Mouse (Mus musculus) right cerebral cortex, adult 18-20 months (tissue): Measurements from ENCODE around the gene Orm3.
A peak's percentile ranks its signal among the peaks of the same experiment; 100 is the strongest.

Experiments
- DNase-seq: peaks from one replicate; pipeline ENCODE4 v3.0.0; 2022; ENCODE audit warnings: mixed read lengths

Gene Orm3

GRCm38 (mm10) chr4:63355877-63356665 lies at the start of gene Orm3:
Gene Orm3 (plus strand): TSS chr4:63356162.
- DNase-seq = no peak

GRCm38 (mm10) chr4:63307175-63308062 lies 48.5 kb upstream of the Orm3 start:
- DNase-seq = peak; percentile 86

GRCm38 (mm10) chr4:63308316-63308715 lies 47.6 kb upstream of the Orm3 start:
- no peak for DNase-seq

DNA sequence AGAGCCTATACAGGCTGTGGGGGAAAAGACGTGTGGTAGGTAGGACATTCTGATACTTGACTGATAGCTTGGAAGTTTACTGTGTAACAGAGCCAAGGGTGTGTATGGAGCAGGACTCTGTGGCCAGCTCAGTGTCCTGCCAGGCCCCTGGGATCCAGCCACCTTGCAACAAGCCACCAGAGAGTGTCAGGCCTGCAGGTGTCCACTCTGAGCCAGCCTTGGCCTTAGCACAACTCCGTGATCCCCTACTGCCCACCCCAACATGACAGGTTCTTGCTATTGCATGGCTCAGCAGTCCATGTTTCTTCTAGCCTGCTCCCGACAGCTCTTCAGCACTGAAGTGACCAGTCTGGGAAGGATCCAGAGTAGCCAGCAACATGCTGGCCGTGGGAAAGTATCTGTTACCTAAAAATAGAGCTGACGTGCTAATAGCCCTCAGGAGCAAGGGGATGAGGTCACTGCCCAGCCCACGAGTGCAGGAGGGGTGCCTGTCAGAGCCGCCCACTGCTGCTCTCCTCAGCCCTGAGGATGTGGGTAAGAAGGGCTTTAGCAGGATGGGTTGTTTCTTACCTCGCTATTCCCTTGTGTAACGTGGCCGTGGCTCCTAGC lies 45.6 kb upstream of the Orm3 start:
- DNase-seq = no peak

- no peak for DNase-seq
Observed at GRCm38 (mm10) chr4:63311426-63311825, 44.5 kb upstream of the Orm3 start.

GRCm38 (mm10) chr4:63314063-63314462 lies 41.9 kb upstream of the Orm3 start:
- no peak for DNase-seq

DNA sequence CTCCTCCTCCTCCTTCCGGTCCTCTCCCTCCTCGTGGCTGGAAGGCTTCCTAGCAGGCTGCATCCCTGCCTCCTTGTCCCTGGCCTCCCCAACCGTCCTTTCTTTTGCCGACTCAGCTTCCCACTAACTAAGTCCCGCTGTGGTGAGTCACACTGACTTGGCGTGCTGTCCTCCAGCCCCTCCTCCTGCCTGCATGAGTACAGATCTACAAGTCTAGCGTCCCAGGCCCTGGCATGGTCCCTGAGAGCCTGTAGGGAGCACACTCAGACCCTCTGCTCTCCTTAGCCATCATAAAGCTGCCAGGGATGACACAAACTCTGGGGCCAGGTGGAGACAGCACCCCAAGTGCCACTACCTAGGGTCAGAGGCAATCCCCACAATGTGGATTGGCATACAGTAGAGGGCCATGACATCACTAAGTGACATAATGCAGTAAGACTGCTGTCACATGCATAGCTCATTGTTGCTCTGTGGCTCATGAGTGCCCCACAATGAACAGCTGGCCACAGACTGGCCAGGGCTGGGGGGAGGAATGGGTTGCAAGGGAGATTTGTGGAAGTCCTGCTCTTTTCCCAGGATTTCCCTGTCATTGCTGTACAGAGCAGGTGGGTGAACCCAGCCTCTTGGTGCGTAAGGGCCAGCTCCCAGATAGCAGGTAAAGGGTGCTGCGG lies 39.8 kb upstream of the Orm3 start:
- DNase-seq = peak; percentile 42

DNA sequence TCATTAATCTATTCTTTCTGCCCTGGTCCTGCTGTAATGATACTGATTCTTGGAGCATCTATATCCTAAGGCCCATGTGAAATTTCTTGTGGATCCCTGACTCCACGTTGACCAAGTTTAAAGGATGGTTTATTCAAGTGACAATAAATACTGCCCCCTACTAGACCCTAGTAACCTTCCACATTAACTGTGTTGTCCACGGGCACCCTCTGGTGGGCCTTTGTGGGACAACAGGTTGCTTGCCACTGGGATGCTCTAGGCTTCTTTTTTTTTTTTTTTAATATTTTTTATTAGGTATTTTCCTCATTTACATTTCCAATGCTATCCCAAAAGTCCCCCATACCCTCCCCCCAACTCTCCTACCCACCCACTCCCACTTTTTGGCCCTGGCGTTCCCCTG lies 36.4 kb upstream of the Orm3 start:
- peak; percentile 29 for DNase-seq

DNA sequence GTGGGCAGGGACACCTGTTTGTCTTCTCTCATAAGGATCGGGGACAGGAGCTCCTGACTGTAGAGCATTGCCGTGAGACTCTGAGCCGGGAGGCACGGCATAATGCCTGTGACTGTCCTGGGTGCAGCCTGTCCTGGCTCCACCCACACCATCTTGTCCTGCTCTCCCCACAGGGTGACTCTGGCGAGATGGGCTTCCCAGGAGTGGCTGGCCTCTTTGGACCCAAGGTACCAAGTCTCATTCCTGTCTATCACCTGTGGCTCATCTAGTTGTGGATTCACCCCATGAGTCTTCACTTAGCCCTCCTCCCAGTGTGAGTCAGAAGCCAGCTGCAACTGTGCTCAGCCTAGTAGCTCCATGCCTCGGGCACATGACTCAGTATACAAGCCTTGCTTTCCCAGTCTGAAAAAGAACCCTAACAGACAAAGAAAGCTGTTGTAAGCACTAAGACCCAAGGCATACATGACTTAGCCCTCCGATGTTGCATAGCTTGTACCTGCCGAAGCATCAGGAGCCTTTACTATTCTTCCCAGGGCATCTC lies 32.6 kb upstream of the Orm3 start:
- no peak for DNase-seq

- DNase-seq = no peak
Observed at GRCm38 (mm10) chr4:63333403-63333802, 22.6 kb upstream of the Orm3 start.

DNA sequence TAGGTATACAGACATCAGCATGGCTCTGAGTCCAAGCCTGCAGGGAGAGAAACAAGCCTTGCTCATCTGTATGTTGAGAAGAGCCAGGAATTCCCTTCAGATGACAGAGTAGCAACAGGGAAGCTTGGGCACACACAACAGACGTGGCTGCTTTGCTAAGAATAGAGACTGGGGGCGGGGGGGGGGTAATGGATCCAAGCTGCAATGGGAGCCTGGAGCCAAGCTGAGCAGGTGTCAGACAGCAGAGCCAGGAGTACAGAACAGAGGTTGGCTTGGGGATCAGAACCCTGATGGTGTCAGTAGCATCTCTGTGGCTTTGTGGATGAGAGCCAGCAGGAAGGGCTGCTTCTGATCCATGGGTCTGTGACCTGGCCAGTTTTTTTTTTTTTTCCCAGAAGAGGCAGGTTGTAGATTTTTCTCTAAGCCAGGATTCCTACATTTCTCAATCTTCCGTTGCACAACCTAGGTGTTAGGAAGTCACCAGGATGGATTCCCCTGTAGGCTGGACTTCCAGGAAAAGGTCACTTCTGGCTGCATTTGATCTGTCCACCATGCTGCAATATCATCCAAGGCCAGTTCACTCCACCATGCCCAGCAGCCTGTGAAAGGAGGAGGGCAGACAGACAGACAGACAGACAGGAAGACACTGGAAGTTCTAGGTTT lies 17.4 kb upstream of the Orm3 start:
- DNase-seq = no peak

DNA sequence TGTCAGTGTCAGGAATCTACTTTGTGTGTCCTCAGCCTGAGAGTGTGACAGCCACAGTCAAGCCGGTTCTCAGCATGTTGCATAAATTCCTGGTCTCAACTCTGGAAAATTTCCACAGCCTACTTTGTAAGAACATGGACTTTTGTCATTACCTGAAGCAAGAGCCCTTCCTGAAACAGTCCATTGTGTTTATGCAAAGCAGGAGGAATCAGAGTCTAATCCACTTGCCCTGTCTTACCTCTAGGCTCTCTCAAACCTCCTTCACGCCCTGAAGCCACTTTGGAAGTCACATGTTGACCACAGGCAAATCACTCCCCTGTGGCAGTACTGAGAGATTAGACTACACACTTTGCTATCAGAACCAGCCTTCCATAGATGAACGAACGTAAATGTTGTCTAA lies 13.5 kb upstream of the Orm3 start:
- no peak for DNase-seq

DNA sequence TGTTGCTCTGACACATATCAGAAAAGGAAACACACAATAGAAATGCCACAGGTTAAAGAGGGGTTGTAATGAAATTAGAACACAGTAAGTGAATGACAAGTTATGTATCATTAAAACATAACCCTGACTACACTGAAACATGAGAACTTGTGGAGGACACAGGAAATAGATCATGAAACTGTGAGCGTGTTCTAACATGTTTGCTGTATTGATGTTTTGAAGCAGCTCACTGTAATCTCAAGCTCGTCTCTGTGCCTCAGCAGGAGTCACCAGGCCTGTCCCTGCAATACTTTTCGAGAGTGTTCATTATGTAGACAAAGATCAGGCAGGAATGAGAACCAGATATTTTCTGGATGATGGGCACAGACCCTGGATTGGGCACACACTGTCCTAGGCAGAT lies 12.4 kb upstream of the Orm3 start:
- DNase-seq = no peak

GRCm38 (mm10) chr4:63344295-63344694 lies 11.7 kb upstream of the Orm3 start, which contains the start of gene Orm1:
Gene Orm1 (plus strand): TSS chr4:63344560.
- DNase-seq = no peak

DNA sequence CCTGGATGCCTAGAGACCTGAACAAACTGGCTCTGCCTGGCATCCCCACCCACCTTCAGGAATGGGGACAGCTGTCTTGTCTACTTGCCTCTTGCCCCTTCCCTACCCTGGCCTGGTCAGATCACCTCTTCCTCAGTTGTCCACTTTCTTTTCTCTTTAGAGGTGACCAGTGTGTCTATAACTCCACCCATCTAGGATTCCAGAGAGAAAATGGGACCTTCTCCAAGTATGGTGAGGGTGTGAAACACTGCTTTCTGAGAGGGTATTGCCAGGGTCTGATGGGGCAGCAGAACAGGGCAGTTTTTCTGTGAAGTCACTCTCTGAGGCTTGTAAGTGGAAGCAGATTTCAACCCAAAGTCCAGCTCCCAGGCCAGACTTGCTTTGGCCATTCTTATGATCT lies 10.7 kb upstream of the Orm3 start:
- DNase-seq = no peak

DNA sequence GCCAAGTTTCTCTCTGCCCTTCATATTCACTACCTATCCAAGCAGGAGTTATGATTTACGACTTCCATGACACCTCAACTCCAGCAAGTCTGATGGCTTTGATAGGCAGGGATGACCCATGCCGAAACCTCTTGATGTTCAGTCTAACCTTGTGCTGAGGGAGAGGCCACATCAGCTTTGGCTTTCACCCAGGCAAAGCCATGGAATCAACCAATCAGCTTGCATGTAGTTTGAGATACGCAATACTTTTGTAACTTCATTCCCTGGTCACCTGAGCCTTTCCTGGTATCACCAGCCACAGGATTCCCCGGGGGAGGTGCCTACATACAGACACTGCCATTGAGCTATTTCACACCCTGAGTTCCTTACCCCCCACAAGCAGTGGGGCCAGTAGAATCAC lies 9.3 kb upstream of the Orm3 start:
- DNase-seq = no peak

DNA sequence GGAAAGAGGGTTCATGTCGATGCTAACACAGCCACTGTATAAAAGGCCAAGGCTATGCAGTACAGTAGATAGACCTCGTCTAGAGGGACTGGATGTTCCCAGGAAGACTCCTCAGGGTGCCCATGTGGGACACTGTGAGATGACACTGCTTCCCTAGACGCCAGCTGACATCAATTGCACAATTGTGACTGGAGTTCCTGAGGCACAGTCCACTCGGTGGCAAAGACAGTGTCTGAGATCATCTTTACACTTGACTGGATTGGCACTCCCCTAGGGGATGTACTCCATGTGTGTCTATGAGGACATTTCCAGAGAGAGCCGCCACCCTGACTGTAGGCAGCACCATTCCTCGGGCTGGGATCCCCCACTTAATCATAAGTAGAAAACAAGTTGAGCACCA lies 7.4 kb upstream of the Orm3 start:
- DNase-seq = no peak

- DNase-seq = no peak
Observed at GRCm38 (mm10) chr4:63356981-63357570, 1.1 kb downstream of the Orm3 start.

- DNase-seq = no peak
Observed at GRCm38 (mm10) chr4:63359861-63360260, 3.9 kb downstream of the Orm3 start.

GRCm38 (mm10) chr4:63362150-63362549 lies 6.2 kb downstream of the Orm3 start, which contains the start of gene Orm2:
Gene Orm2 (plus strand): TSS chr4:63362449.
- DNase-seq = no peak

- DNase-seq = peak; percentile 80
Observed at GRCm38 (mm10) chr4:63368577-63368976, 12.6 kb downstream of the Orm3 start.

- DNase-seq = no peak
Observed at GRCm38 (mm10) chr4:63370897-63371296, 14.9 kb downstream of the Orm3 start.
